Mouse (Mus musculus): ENCODE measurements at regions not wholly inside any gene's neighbourhood (a gene's known extent, or its start where the extent isn't known, plus 50 kb on each side); places are given as distances from the start of the nearest gene placed in this dataset.
A peak's percentile ranks its signal among the peaks of the same experiment; 100 is the strongest.

- Histone ChIP-seq H3K27ac (replicated peaks) (no peak overlapping the region), H3K4me3 (replicated peaks) (no peak overlapping the region), H3K9me3 (replicated peaks) (no peaks in the 10 kb centered on the region), H3K4me1 (peaks cover 31% of the 10 kb centered on the region), H3K4me2 (replicated peaks) (no peak overlapping the region), H3K36me3 (no peaks in the 10 kb centered on the region), H3K9ac (no peak overlapping the region), H3K27me3 (no peaks in the 10 kb centered on the region)
- no peak for ATAC-seq (ENCODE audit: insufficient number of reproducible peaks, low FRiP score, low TSS enrichment, low read depth)
- WGBS: 38% methylated on average over 9 of the region's 9 CpGs
Observed at GRCm38 (mm10) chr2:166419271-166419670, 263.8 kb upstream of the Sulf2 start.

GRCm38 (mm10) chr2:166418279-166418678, 262.8 kb upstream of the Sulf2 start:
- H3K36me3 ChIP-seq: no peaks in the 10 kb centered on the region
- no peak overlapping the region for H3K9ac ChIP-seq
- H3K4me1 ChIP-seq: peaks cover 31% of the 10 kb centered on the region
- WGBS: 79% methylated on average over 8 of the region's 8 CpGs
- H3K27ac ChIP-seq (replicated peaks): no peak overlapping the region
- H3K4me2 ChIP-seq (replicated peaks): no peak overlapping the region
- ATAC-seq (ENCODE audit: insufficient number of reproducible peaks, low FRiP score, low TSS enrichment, low read depth): no peak
- H3K9me3 ChIP-seq (replicated peaks): no peaks in the 10 kb centered on the region
- H3K27me3 ChIP-seq: no peaks in the 10 kb centered on the region
- no peak overlapping the region for H3K4me3 ChIP-seq (replicated peaks)

- peaks cover 34% of the 10 kb centered on the region for H3K4me1 ChIP-seq
- WGBS: 82% methylated on average over 10 of the region's 10 CpGs
Observed at GRCm38 (mm10) chr2:166417628-166418027, 262.2 kb upstream of the Sulf2 start.

GRCm38 (mm10) chr2:166415481-166415965, 260.1 kb upstream of the Sulf2 start:
- H3K9ac ChIP-seq: no peak overlapping the region
- H3K27me3 ChIP-seq: 0 out of 2 replicates have a peak, but pooled peaks cover 3% of the 10 kb centered on the region
- H3K4me1 ChIP-seq: peaks cover 47% of the 10 kb centered on the region
- H3K9me3 ChIP-seq (replicated peaks): no peaks in the 10 kb centered on the region
- peak overlapping the region; percentile 82 for H3K27ac ChIP-seq (replicated peaks)
- 13% methylated on average over 16 of the region's 16 CpGs for WGBS
- peak; percentile 90 for ATAC-seq (ENCODE audit: insufficient number of reproducible peaks, low FRiP score, low TSS enrichment, low read depth)
- peak overlapping the region; percentile 17; the same call in 1 of the 2 replicates for H3K4me2 ChIP-seq (replicated peaks)
- no peak overlapping the region for H3K4me3 ChIP-seq (replicated peaks)
- no peaks in the 10 kb centered on the region for H3K36me3 ChIP-seq

More at GRCm38 (mm10) chr2:166417628-166418027, 262.2 kb upstream of the Sulf2 start:
- H3K36me3 ChIP-seq: no peaks in the 10 kb centered on the region
- no peak overlapping the region for H3K4me2 ChIP-seq (replicated peaks)
- no peaks in the 10 kb centered on the region for H3K9me3 ChIP-seq (replicated peaks)
- no peak for ATAC-seq (ENCODE audit: insufficient number of reproducible peaks, low FRiP score, low TSS enrichment, low read depth)
- H3K4me3 ChIP-seq (replicated peaks): no peak overlapping the region
- H3K27ac ChIP-seq (replicated peaks): no peak overlapping the region
- H3K9ac ChIP-seq: no peak overlapping the region
- H3K27me3 ChIP-seq: no peaks in the 10 kb centered on the region

GRCm38 (mm10) chr2:166414856-166415255, 259.4 kb upstream of the Sulf2 start:
- WGBS: 85% methylated on average over 8 of the region's 8 CpGs
- peaks cover 49% of the 10 kb centered on the region for H3K4me1 ChIP-seq

GRCm38 (mm10) chr2:166412031-166412858, 256.8 kb upstream of the Sulf2 start:
- no peaks in the 10 kb centered on the region for H3K9me3 ChIP-seq (replicated peaks)
- no peak overlapping the region for H3K27ac ChIP-seq (replicated peaks)
- 0 out of 2 replicates have a peak, but pooled peaks cover 3% of the 10 kb centered on the region for H3K27me3 ChIP-seq
- no peak for ATAC-seq (ENCODE audit: insufficient number of reproducible peaks, low FRiP score, low TSS enrichment, low read depth)
- H3K4me3 ChIP-seq (replicated peaks): no peak overlapping the region
- H3K9ac ChIP-seq: no peak overlapping the region
- H3K4me2 ChIP-seq (replicated peaks): no peak overlapping the region
- peaks cover 41% of the 10 kb centered on the region for H3K4me1 ChIP-seq
- WGBS: 37% methylated on average over 17 of the region's 17 CpGs
- H3K36me3 ChIP-seq: no peaks in the 10 kb centered on the region

More at GRCm38 (mm10) chr2:166414856-166415255, 259.4 kb upstream of the Sulf2 start:
- ATAC-seq (ENCODE audit: insufficient number of reproducible peaks, low FRiP score, low TSS enrichment, low read depth): no peak
- peak overlapping the region; percentile 82 for H3K27ac ChIP-seq (replicated peaks)
- no peak overlapping the region for H3K4me3 ChIP-seq (replicated peaks)
- no peaks in the 10 kb centered on the region for H3K36me3 ChIP-seq
- H3K27me3 ChIP-seq: 0 out of 2 replicates have a peak, but pooled peaks cover 3% of the 10 kb centered on the region
- no peaks in the 10 kb centered on the region for H3K9me3 ChIP-seq (replicated peaks)
- no peak overlapping the region for H3K4me2 ChIP-seq (replicated peaks)
- H3K9ac ChIP-seq: no peak overlapping the region

- 58% methylated on average over 5 of the region's 5 CpGs for WGBS
- ATAC-seq (ENCODE audit: insufficient number of reproducible peaks, low FRiP score, low TSS enrichment, low read depth): no peak
- 0 out of 2 replicates have a peak, but pooled peaks cover 7% of the 10 kb centered on the region for H3K27me3 ChIP-seq
- peaks cover 27% of the 10 kb centered on the region for H3K4me1 ChIP-seq
- H3K36me3 ChIP-seq: no peaks in the 10 kb centered on the region
- no peaks in the 10 kb centered on the region for H3K9me3 ChIP-seq (replicated peaks)
- no peak overlapping the region for H3K4me2 ChIP-seq (replicated peaks)
- no peak overlapping the region for H3K9ac ChIP-seq
- no peak overlapping the region for H3K4me3 ChIP-seq (replicated peaks)
- 0 out of 2 replicates have a peak overlapping the region, but pooled peaks have one; percentile 34 for H3K27ac ChIP-seq (replicated peaks)
Observed at GRCm38 (mm10) chr2:166409391-166409790, 253.9 kb upstream of the Sulf2 start.

GRCm38 (mm10) chr2:166408806-166409205, 253.3 kb upstream of the Sulf2 start:
- H3K36me3 ChIP-seq: no peaks in the 10 kb centered on the region
- H3K27ac ChIP-seq (replicated peaks): no peak overlapping the region
- H3K4me3 ChIP-seq (replicated peaks): no peak overlapping the region
- H3K9ac ChIP-seq: no peak overlapping the region
- no peak for ATAC-seq (ENCODE audit: insufficient number of reproducible peaks, low FRiP score, low TSS enrichment, low read depth)
- WGBS: 82% methylated on average over 4 of the region's 4 CpGs
- H3K4me2 ChIP-seq (replicated peaks): no peak overlapping the region
- H3K4me1 ChIP-seq: peaks cover 27% of the 10 kb centered on the region
- H3K27me3 ChIP-seq: 0 out of 2 replicates have a peak, but pooled peaks cover 7% of the 10 kb centered on the region
- H3K9me3 ChIP-seq (replicated peaks): no peaks in the 10 kb centered on the region

- H3K4me3 ChIP-seq (replicated peaks): no peak overlapping the region
- H3K27me3 ChIP-seq: 0 out of 2 replicates have a peak, but pooled peaks cover 7% of the 10 kb centered on the region
- H3K9ac ChIP-seq: no peak overlapping the region
- peaks cover 34% of the 10 kb centered on the region for H3K4me1 ChIP-seq
- WGBS: 54% methylated on average over 16 of the region's 16 CpGs
- H3K36me3 ChIP-seq: no peaks in the 10 kb centered on the region
- no peak overlapping the region for H3K27ac ChIP-seq (replicated peaks)
- no peak for ATAC-seq (ENCODE audit: insufficient number of reproducible peaks, low FRiP score, low TSS enrichment, low read depth)
- H3K9me3 ChIP-seq (replicated peaks): no peaks in the 10 kb centered on the region
- no peak overlapping the region for H3K4me2 ChIP-seq (replicated peaks)
Observed at GRCm38 (mm10) chr2:166408009-166408408, 252.5 kb upstream of the Sulf2 start.

- H3K4me3 ChIP-seq (replicated peaks): no peak overlapping the region
- peaks cover 27% of the 10 kb centered on the region for H3K4me1 ChIP-seq
- H3K36me3 ChIP-seq: no peaks in the 10 kb centered on the region
- 74% methylated on average over 11 of the region's 11 CpGs for WGBS
- no peak overlapping the region for H3K27ac ChIP-seq (replicated peaks)
- no peaks in the 10 kb centered on the region for H3K9me3 ChIP-seq (replicated peaks)
- ATAC-seq (ENCODE audit: insufficient number of reproducible peaks, low FRiP score, low TSS enrichment, low read depth): no peak
- no peak overlapping the region for H3K4me2 ChIP-seq (replicated peaks)
- H3K27me3 ChIP-seq: 0 out of 2 replicates have a peak, but pooled peaks cover 7% of the 10 kb centered on the region
- H3K9ac ChIP-seq: no peak overlapping the region
Observed at GRCm38 (mm10) chr2:166406826-166407225, 251.4 kb upstream of the Sulf2 start.

GRCm38 (mm10) chr2:166403319-166403718, 247.9 kb upstream of the Sulf2 start:
- ATAC-seq (ENCODE audit: insufficient number of reproducible peaks, low FRiP score, low TSS enrichment, low read depth): 0 out of 2 replicates have a peak, but pooled peaks have one; percentile 22
- no peak overlapping the region for H3K9ac ChIP-seq
- no peak overlapping the region for H3K27ac ChIP-seq (replicated peaks)
- H3K27me3 ChIP-seq: 0 out of 2 replicates have a peak, but pooled peaks cover 4% of the 10 kb centered on the region
- no peaks in the 10 kb centered on the region for H3K9me3 ChIP-seq (replicated peaks)
- H3K4me1 ChIP-seq: peaks cover 33% of the 10 kb centered on the region
- 57% methylated on average over 10 of the region's 10 CpGs for WGBS
- no peaks in the 10 kb centered on the region for H3K36me3 ChIP-seq
- no peak overlapping the region for H3K4me3 ChIP-seq (replicated peaks)
- no peak overlapping the region for H3K4me2 ChIP-seq (replicated peaks)
